Mouse (Mus musculus): ENCODE results near the gene Gm6465. TPM values are rescaled to one million over a fixed set of nuclear protein-coding genes. Genes with fewer than 3 reads are reported as not detected.
"Not testable (repeated sequence)": the region's sequence is repeated elsewhere in the genome, so short reads cannot be mapped to it uniquely, and the experiment has no call there.

The Gm6465 gene
- polyA plus RNA-seq (2012; rRNA removed): not detected in 2 replicates

- H3K4me3 ChIP-seq (ENCODE audit: insufficient read depth, low read length); H3K4me1 ChIP-seq (ENCODE audit: control insufficient read depth, insufficient read depth, low read length); H3K27ac ChIP-seq (ENCODE audit: insufficient read depth, low read length): not testable (repeated sequence)
These were observed at the start of gene Gm6465 for GRCm38 (mm10) chr5:11845239-11845638. Gene Gm6465, plus strand, starts transcription at chr5:11845539.

- not testable (repeated sequence) for H3K27ac ChIP-seq (ENCODE audit: insufficient read depth, low read length); H3K4me1 ChIP-seq (ENCODE audit: control insufficient read depth, insufficient read depth, low read length); H3K4me3 ChIP-seq (ENCODE audit: insufficient read depth, low read length)
These were observed 485 bp downstream of the Gm6465 start for GRCm38 (mm10) chr5:11845824-11846223.

- not testable (repeated sequence) for H3K4me3 ChIP-seq (ENCODE audit: insufficient read depth, low read length); H3K4me1 ChIP-seq (ENCODE audit: control insufficient read depth, insufficient read depth, low read length); H3K27ac ChIP-seq (ENCODE audit: insufficient read depth, low read length)
These were observed 12.6 kb downstream of the Gm6465 start for GRCm38 (mm10) chr5:11857909-11858308.

Other genes starting within 250 kb of the Gm6465 start
- gene Gm8922, start 163.6 kb upstream of the Gm6465 start, polyA plus RNA-seq (2012; rRNA removed): not detected in 2 replicates
- not detected in 2 replicates for gene Gm8926, start 75.0 kb upstream of the Gm6465 start, polyA plus RNA-seq (2012; rRNA removed)
- gene 4933402N22Rik, start 72.5 kb downstream of the Gm6465 start, polyA plus RNA-seq (2012; rRNA removed): not detected in 2 replicates